Mouse (Mus musculus): ENCODE results near the gene Rtca. TPM values are rescaled to one million over a fixed set of nuclear protein-coding genes. Genes with fewer than 3 reads are reported as not detected.

Gene Rtca
- total RNA-seq, 2 experiments from 2014 or later, result 57.0 to 61.5 TPM

DNA sequence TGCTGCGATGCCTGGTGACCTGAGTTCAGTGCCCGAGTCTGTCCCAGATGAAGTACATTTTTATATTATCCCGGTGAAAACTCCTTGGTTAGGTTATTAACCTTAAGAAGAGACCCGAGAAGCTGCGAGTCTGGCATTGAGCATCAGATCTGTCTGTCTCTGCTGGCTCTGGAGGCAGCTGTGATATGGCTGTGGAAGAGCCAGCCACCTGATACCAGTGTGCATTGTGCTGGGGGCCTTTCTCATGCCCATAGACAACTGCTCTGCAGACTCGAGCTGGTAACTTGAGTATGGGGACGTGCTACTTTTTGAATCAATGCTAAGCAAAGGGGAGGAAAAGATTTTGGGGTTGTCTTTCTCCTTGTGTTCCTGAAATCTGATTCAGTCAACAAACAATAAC lies 30.7 kb downstream of the Rtca start:
- DNase-seq (ENCODE audit: low spot score in 2 of 2), result no peak

DNA sequence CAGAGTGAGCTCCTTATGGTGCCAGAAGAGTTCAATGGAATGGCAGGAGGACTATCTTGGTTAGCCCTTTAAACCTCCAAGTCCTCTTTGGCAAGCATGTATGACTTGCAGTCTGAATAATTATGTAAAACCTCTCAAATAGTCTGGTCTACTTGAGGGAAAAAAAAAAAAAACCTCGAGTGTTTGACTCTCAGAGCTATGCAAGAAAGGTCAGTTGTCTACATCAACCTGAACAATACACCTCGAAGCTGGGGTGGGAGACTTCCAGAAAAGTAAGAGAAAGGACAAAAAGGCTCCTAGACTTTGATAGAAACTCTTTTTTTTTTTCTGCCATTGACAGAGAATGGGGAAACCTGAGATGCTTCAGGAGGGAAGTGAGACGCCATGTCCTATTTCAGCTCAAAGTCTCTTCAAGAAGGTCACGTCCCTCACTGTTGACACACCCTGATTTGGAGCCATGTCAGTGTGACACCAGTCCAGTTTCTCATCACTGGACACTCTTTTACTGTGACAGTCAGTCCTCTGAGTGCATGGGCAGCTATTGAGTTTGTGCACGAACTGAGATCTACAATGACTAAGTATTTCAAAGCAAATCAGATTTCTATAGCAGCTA lies 31.2 kb downstream of the Rtca start:
- DNase-seq (ENCODE audit: low spot score in 2 of 2), result no peak

DNA sequence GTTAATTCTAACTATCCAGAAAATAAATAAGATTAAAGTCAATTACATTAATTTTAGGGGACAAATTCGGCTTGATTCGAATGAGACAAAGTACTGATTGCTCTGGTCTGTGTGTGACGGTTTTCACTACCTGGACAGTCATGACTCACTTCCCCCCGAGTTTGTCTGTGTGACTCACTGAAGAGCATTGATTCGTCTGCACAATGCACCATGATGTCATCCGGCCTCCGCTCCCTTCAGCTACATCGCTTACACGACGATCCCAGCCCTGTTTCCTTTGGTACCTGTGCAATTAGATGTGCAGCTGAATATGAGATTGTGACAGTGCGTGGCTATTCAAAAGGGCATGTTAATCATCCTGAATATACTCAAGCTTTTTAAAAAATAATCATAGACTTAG lies 33.4 kb downstream of the Rtca start:
- DNase-seq (ENCODE audit: low spot score in 2 of 2), result no peak

DNA sequence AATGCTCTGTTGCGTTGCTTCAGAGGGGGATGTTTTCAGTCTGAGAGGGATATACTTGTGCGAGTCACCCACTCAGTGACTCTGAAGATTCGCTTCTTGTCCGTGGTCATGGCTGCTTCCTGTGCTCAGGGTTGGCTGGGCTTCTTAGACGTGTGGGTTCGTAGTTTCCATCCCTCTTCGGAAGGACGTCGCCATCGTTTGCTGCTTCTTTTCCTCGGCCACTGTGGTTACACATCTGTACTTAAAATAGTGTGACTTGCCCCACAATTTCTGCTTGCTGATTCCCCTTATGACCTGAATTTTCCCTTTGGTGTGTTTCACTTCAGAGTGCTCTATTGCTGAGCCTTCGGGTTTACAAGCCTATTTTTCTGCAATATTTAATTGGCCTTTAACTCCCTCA lies 42.3 kb downstream of the Rtca start:
- DNase-seq (ENCODE audit: low spot score in 2 of 2), result no peak

DNA sequence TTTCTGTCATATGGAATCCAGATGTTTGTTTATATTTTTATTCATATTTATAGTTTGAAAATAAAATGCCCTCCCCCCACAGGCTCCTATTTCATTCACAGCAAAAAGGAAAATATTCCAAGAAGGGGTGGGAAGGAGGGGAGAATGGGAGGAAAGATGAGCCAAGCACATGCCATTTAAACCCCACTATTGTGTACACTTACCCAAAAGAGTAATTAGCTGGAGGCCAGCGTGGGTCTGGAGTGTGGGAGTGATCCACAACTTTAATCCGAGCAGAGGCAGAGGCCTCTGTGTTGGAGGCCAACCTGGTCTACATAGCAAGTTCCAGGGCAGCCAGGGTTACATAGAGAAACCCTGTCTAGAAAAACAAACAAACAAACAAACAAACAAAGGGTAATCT lies 43.7 kb downstream of the Rtca start:
- DNase-seq (ENCODE audit: low spot score in 2 of 2), result no peak

DNA sequence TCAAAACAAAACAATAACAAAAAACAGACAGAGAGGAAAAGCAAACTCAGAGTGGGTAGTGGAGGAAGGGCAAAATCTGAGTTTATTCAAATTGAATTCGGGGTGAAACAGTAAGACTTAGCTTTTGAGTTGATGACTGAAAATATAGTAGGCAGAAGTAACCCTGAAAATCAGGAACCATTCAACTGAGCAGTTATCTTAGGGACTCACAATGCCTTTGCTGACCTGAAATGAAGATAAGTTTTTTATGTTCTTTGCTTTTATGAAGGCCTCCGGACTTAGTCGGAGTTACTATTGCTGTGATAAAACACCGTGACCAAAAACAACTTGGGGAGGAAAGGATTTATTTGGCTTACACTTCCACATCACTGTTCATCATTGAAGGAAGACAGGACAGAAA lies 47.0 kb downstream of the Rtca start:
- DNase-seq (ENCODE audit: low spot score in 2 of 2), result no peak

DNA sequence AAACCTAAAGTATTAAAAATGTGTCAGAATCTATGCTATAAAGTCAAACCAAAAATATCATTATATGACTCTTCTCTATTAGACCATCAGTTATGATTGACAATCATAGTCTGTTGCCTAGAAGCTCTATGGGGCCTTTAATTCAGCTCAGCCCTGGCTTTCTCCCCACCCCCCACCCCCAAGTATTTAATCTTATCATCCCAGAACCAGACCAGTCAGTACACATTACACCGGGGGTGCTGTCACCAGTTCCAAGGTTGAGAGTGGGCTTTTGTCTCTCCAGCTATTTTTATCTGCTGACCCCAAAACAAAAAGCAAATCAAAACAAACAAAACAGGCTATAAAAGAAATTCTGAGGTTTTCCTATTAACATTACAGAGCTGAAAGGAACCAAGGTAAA lies 53.5 kb downstream of the Rtca start:
- DNase-seq (ENCODE audit: low spot score in 2 of 2), result no peak

DNA sequence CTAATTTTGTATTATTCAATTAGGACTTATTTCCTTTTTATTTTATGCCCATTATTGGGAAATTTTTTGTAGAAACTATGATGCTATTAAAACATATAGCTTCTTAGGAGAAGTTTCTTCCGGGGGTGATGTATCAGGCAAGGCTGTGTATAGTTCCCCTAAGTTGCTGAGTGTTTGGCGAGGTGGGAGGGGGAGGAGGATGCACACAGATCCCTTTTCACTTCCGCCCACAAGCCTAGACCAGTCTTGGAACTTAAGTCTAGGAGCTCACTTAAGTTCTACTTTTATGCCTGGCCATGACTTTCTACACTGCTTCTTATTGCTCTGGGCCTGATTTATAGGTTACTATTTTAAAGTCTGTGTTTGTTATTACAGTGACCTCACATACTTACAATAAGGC lies 57.3 kb downstream of the Rtca start:
- DNase-seq (ENCODE audit: low spot score in 2 of 2), result no peak

DNA sequence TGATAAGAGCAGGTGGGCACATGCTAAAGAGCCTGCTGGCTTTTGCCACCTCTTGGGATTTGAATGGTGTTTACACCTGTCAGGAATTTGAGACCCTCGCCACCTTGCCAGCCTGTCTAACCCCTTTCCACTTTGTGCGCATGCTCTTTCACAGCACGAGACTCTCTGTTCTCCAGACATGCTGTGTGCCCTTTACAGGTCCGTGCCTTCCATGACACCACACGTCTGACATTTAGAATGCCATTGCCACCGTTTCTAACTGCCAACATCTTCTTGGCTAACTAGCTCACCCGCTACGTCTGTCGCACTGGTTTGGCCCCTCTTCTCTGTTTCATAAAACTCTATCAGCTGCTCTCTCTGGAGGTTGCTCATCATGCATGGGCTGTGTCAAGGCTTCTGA lies 63.7 kb downstream of the Rtca start:
- no peak for DNase-seq (ENCODE audit: low spot score in 2 of 2)

DNA sequence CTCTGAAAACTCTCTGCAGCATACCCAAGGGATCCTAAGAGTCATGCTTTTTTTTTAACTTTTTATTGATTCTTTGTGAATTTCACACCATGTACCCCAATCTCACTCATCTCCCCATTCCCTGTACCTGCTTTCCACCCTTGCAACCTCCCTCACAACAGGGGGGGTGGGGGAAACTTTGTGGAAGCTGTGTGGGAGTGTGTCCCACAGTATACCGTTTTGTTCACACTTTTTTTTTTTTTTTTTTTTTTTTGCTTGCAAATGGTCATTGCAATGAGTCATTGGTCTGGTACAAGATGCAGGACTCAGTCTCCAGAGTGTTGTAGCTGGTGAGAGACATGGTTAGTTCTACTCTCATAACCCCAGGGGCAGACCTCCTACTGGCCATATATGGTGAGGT lies 65.2 kb downstream of the Rtca start:
- DNase-seq (ENCODE audit: low spot score in 2 of 2), result no peak

DNA sequence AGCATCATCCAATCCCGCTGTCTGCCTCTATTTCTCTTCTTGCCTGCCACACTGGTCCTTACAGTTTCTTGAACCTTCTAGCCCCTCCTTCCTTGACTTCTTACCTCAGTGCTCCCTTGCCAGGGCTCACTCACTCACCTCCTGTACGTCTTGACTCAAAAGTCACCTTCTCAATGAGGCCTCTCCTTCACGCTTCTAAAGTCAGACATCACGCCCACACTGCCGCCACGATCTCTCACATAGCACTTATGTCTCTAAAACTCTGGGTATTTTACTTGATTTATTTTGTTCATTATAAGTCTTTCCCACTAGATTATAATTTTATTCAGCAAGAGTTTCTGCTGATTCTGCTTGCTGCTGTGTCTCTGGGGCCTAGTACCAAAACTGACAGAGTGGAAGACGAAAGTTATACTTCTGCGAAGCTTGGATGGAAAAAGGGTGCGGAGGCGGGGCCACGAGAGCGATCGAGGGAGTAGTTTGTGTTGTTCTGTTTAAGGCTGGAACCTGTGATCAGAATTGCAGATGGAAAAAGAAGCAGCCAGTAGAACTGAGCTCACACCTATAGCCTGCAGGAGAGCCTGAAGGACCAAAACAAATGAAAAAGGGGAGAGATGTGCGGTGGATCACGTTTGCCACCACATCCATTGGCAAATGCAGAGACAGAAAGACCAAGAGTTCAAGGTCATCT lies 66.3 kb downstream of the Rtca start:
- no peak for DNase-seq (ENCODE audit: low spot score in 2 of 2)

DNA sequence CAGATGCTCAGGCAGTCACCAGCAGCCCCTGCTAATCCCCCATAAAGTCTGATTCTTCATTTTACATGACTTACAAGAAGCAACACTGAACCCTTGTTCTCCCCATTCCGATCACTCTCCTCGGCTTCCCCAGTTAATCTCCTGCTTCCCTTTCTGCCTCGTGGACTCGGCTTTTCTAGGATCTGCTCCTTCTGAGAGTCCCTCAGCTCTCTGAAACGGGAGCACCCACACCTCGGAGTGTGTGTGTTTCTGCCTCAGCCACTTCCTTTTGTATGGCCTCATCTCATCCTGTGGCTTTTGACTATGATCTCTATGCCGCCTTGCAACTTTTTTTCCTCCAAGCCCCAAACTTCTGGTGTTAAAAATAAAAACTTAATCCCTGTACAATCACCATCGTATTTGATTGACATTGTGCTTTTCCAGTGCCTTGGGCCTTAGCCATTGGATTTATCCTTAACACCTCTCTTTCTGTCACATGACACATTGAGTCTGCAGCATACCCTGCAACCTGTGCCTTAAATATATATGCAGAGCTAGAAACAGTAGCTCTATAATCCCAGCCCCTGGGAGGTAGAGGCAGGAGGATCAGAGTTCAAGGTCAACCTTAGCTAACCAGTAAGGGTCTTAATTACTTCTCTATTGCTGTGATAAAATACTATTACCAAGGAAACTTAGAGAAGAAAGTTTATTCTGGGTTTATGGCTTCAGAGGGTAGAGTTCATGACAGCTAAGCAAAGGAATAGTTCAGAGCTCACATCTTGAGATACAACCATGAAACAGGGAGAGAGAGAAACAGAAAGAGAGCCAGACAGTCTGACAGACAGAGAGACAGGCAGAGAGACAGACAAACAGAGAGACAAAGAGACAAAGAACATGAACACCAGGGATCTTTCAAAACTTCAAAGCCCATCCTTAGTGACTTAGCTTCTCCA lies 67.7 kb downstream of the Rtca start:
- DNase-seq (ENCODE audit: low spot score in 2 of 2), result no peak

Other genes starting within 250 kb of the Rtca start
- gene Cdc14a, start 84.2 kb downstream of the Rtca start, total RNA-seq (2021), result 1 to 10 TPM; 3.4 to 3.6 TPM
- gene Dbt, start 4.9 kb upstream of the Rtca start, total RNA-seq (2021), result 10 to 100 TPM; 14.1 to 15.1 TPM
- not detected for gene Lrrc39, start 54.8 kb upstream of the Rtca start, total RNA-seq (2021)
- 1 to 10 TPM; 6.4 to 9.1 TPM for gene Sass6, start 86.8 kb upstream of the Rtca start, total RNA-seq (2021)
- 10 to 100 TPM; 15.3 to 15.9 TPM for gene Trmt13, start 106.4 kb upstream of the Rtca start, total RNA-seq (2021)
- gene Mfsd14a, start 154.5 kb upstream of the Rtca start, total RNA-seq (2021), result 10 to 100 TPM; 52.7 to 57.1 TPM
- gene Gm43191, start 173.1 kb upstream of the Rtca start, total RNA-seq (2021), result 1 to 10 TPM; 2.1 to 3.4 TPM
- 10 to 100 TPM; 15.4 to 16.2 TPM for gene Slc35a3, start 204.6 kb upstream of the Rtca start, total RNA-seq (2021)

Data from left cerebral cortex, adult 18-20 months (tissue).